Mouse (Mus musculus): ENCODE data around the gene Gm11634.
"Not testable (repeated sequence)": the region's sequence is repeated elsewhere in the genome, so short reads cannot be mapped to it uniquely, and the experiment has no call there.

Gene Gm11634

GRCm38 (mm10) chr11:101599156-101599555 is at the start of gene Gm11634:
Gene Gm11634, minus strand, starts transcription at chr11:101599256.
- no peaks in the 10 kb centered on the region for H3K36me3 ChIP-seq (ENCODE audit: control insufficient read depth, insufficient read depth, low read length, poor library complexity, severe bottlenecking)
- H3K27me3 ChIP-seq (ENCODE audit: control insufficient read depth, insufficient read depth, low read length, poor library complexity, severe bottlenecking): no peaks in the 10 kb centered on the region
- no peak for DNase-seq (ENCODE audit: low read depth, low spot score)

DNA sequence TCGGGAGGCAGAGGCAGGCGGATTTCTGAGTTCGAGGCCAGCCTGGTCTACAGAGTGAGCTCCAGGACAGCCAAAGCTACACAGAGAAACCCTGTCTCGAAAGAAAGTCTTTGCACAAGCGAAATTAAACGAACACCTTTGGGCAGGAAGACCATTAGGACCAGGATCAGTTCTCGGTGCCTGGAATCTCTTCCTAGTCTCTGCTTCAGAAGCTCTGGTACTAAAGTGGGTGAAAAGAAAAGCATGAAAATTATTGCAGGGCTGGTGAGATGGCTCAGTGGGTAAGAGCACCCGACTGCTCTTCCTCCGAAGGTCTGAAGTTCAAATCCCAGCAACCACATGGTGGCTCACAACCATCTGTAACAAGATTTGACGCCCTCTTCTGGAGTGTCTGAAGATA is 48.0 kb upstream of the Gm11634 start:
- not testable (repeated sequence) for H3K27me3 ChIP-seq (ENCODE audit: control insufficient read depth, insufficient read depth, low read length, poor library complexity, severe bottlenecking)

DNA sequence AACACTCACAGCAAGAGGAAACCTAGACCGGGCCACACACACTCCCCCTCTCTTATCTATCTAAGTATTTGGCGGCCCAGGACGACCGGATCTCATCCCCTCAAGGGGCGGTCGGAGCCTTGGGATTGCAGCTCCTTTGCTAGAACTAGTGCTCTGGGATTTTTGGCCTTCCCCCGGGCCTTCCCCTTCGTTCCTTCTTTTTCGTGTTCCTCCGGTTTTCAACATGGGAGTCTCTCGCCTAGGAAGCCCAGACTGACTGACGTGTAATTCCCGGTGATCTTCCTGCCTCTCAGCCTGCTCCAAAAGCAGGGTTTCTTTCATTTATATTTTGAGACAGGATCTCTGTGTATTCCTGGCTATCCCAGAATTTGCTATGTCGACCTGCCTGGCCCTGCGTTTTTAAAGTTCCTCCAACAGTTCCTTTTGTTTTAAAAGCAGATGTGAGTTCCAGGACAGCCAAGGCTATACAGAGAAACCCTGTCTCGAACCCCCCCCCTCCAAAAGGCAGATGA is 47.3 kb upstream of the Gm11634 start:
- not testable (repeated sequence) for DNase-seq (ENCODE audit: low read depth, low spot score); H3K36me3 ChIP-seq (ENCODE audit: control insufficient read depth, insufficient read depth, low read length, poor library complexity, severe bottlenecking); H3K27me3 ChIP-seq (ENCODE audit: control insufficient read depth, insufficient read depth, low read length, poor library complexity, severe bottlenecking)

More for the DNA sequence above, 48.0 kb upstream of the Gm11634 start:
- not testable (repeated sequence) for DNase-seq (ENCODE audit: low read depth, low spot score); H3K36me3 ChIP-seq (ENCODE audit: control insufficient read depth, insufficient read depth, low read length, poor library complexity, severe bottlenecking)

- not testable (repeated sequence) for H3K36me3 ChIP-seq (ENCODE audit: control insufficient read depth, insufficient read depth, low read length, poor library complexity, severe bottlenecking); H3K27me3 ChIP-seq (ENCODE audit: control insufficient read depth, insufficient read depth, low read length, poor library complexity, severe bottlenecking)
Observed at GRCm38 (mm10) chr11:101645411-101646282, 46.6 kb upstream of the Gm11634 start.

DNA sequence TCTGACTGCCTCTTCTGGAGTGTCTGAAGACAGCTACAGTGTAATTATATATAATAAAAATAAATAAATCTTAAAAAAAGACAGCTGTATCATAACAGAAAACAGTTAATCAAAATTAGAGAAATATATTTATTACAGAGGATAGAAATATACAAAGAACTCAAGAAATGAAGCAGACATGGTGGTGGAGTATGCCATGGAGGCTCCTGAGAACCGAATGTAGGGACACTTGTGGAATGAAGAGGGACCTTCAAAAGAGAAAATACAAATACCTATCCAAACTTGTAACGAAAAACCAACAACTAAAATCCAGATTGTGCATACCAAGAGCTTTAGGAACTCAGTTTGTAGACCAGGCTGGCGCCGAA is 46.0 kb upstream of the Gm11634 start:
- H3K36me3 ChIP-seq (ENCODE audit: control insufficient read depth, insufficient read depth, low read length, poor library complexity, severe bottlenecking); DNase-seq (ENCODE audit: low read depth, low spot score); H3K27me3 ChIP-seq (ENCODE audit: control insufficient read depth, insufficient read depth, low read length, poor library complexity, severe bottlenecking): not testable (repeated sequence)

More at GRCm38 (mm10) chr11:101645411-101646282, 46.6 kb upstream of the Gm11634 start:
- peak; percentile 84 for DNase-seq (ENCODE audit: low read depth, low spot score)

DNA sequence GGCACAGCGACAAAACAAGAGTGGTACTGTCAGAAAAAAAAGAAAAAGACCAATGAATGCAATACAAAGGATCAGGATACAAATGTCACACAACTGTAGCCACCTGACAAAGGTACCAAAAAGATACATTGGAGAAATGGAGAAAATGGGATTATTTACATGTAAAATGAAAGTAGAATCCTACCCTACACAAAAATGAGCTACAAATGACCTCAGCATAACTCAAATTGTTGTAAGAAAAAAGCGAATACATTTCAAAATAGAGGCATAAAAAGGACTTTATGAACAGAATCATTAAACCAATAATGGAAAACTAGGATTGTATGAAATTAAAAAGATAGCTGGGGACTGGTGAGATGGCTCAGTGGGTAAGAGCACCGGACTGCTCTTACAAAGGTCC is 45.5 kb upstream of the Gm11634 start:
- Histone ChIP-seq H3K36me3 (ENCODE audit: control insufficient read depth, insufficient read depth, low read length, poor library complexity, severe bottlenecking) (no peaks in the 10 kb centered on the region), H3K27me3 (ENCODE audit: control insufficient read depth, insufficient read depth, low read length, poor library complexity, severe bottlenecking) (no peaks in the 10 kb centered on the region)
- no peak for DNase-seq (ENCODE audit: low read depth, low spot score)

DNA sequence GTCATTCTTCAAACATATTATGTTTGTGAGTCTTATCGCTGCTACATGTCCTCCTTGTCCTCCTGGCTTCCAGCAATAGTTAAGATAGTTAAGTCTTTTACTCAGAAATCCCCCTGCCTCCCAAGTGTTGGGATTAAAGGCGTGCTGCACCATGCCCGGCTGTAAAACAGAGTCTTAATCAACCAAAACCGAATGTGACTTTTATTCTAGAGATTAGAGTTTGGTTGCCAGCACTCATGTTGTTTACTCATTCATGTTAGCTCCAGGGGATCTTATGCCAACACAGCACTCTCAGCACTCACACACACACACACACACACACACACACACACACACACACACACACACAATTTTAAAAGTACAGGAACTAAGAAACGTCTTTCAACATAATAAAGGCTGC is 43.9 kb upstream of the Gm11634 start:
- Histone ChIP-seq H3K36me3 (ENCODE audit: control insufficient read depth, insufficient read depth, low read length, poor library complexity, severe bottlenecking) (no peaks in the 10 kb centered on the region), H3K27me3 (ENCODE audit: control insufficient read depth, insufficient read depth, low read length, poor library complexity, severe bottlenecking) (no peaks in the 10 kb centered on the region)
- DNase-seq (ENCODE audit: low read depth, low spot score): no peak

DNA sequence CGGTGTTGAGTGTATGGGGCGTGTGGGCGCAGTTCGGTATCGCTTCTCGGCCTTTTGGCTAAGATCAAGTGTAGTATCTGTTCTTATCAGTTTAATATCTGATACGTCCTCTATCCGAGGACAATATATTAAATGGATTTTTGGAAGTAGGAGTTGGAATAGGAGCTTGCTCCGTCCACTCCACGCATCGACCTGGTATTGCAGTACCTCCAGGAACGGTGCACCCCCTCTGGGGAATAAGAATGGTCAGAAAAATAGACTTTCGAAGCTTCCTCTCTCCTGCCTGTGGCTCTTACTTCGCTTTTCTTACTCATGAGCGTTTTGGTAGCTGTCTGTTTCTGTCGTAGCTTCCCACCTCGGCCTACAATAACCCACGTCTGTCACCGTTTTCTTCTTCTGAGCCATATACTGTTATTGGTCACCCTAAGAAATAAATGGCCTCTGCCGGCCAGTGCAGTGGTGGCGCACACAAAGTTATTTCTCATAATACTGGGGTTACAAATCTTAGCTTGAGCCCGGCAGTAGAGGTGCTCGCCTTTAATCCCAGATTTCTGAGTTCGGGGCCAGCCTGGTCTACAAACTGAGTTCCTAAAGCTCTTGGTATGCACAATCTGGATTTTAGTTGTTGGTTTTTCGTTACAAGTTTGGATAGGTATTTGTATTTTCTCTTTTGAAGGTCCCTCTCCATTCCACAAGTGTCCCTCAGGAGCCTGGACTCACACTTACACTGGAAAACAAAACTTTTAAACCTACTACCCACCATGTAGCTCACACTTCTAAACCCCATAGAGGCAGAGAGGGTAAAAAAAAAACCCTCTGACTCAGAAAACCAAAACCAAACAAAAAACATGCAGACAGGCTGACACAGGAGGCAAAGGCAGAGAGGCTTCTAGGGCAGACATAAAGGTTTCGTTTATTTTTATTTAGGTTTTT is 42.9 kb upstream of the Gm11634 start:
- DNase-seq (ENCODE audit: low read depth, low spot score): peak; percentile 83

GRCm38 (mm10) chr11:101640857-101641709 is 42.0 kb upstream of the Gm11634 start:
- not testable (repeated sequence) for H3K36me3 ChIP-seq (ENCODE audit: control insufficient read depth, insufficient read depth, low read length, poor library complexity, severe bottlenecking); H3K27me3 ChIP-seq (ENCODE audit: control insufficient read depth, insufficient read depth, low read length, poor library complexity, severe bottlenecking)
- peak; percentile 79 for DNase-seq (ENCODE audit: low read depth, low spot score)

More for the DNA sequence above, 42.9 kb upstream of the Gm11634 start:
- H3K36me3 ChIP-seq (ENCODE audit: control insufficient read depth, insufficient read depth, low read length, poor library complexity, severe bottlenecking); H3K27me3 ChIP-seq (ENCODE audit: control insufficient read depth, insufficient read depth, low read length, poor library complexity, severe bottlenecking): not testable (repeated sequence)

- no peak for DNase-seq (ENCODE audit: low read depth, low spot score)
- Histone ChIP-seq H3K27me3 (ENCODE audit: control insufficient read depth, insufficient read depth, low read length, poor library complexity, severe bottlenecking) (no peaks in the 10 kb centered on the region), H3K36me3 (ENCODE audit: control insufficient read depth, insufficient read depth, low read length, poor library complexity, severe bottlenecking) (peaks cover 3% of the 10 kb centered on the region)
Observed at GRCm38 (mm10) chr11:101639761-101640160, 40.7 kb upstream of the Gm11634 start.

GRCm38 (mm10) chr11:101635660-101636059 is 36.6 kb upstream of the Gm11634 start:
- DNase-seq (ENCODE audit: low read depth, low spot score): no peak
- Histone ChIP-seq H3K27me3 (ENCODE audit: control insufficient read depth, insufficient read depth, low read length, poor library complexity, severe bottlenecking) (no peaks in the 10 kb centered on the region), H3K36me3 (ENCODE audit: control insufficient read depth, insufficient read depth, low read length, poor library complexity, severe bottlenecking) (peaks cover 12% of the 10 kb centered on the region)

- H3K27me3 ChIP-seq (ENCODE audit: control insufficient read depth, insufficient read depth, low read length, poor library complexity, severe bottlenecking); DNase-seq (ENCODE audit: low read depth, low spot score); H3K36me3 ChIP-seq (ENCODE audit: control insufficient read depth, insufficient read depth, low read length, poor library complexity, severe bottlenecking): not testable (repeated sequence)
Observed at GRCm38 (mm10) chr11:101628733-101629417, 29.8 kb upstream of the Gm11634 start.

DNA sequence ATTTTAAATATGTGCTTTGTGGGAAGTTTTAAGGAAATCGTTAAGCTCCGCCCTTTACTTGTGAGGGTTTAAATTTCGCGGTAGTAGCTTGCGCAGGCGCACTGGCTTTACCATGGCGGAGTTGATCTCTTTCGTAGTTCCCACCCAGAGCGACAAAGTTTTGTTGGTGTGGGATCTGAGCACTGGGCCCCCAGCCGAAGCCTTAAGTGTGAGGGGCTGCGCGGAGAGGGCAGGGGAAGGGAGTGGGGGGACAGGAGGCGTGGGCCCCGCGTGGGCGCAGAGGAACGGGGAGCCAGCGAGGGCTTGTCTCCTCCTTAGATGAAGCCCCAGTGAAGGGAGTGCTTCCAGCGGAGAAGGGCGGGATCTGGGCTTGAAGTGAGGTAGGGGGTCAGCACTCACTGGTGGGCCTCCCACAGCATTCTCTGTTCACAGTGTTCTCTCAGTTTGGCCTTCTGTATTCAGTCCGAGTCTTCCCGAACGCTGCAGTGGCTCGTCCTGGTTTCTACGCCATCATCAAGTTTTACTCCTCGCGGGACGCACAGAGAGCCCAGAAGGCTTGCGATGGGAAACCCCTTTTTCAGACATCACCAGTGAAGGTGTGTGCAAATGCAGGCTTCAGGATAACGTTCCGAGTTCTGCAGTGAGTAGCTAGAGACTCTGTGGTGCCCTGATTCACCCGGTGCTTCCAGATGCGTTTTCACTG is 29.0 kb upstream of the Gm11634 start:
- Histone ChIP-seq H3K36me3 (ENCODE audit: control insufficient read depth, insufficient read depth, low read length, poor library complexity, severe bottlenecking) (peaks cover 2% of the 10 kb centered on the region; the same call in 1 of the 2 replicates), H3K27me3 (ENCODE audit: control insufficient read depth, insufficient read depth, low read length, poor library complexity, severe bottlenecking) (no peaks in the 10 kb centered on the region)
- peak; percentile 94 for DNase-seq (ENCODE audit: low read depth, low spot score)
